ENCODE assay signal across 9 mouse cellular contexts in the genomic region with DNA sequence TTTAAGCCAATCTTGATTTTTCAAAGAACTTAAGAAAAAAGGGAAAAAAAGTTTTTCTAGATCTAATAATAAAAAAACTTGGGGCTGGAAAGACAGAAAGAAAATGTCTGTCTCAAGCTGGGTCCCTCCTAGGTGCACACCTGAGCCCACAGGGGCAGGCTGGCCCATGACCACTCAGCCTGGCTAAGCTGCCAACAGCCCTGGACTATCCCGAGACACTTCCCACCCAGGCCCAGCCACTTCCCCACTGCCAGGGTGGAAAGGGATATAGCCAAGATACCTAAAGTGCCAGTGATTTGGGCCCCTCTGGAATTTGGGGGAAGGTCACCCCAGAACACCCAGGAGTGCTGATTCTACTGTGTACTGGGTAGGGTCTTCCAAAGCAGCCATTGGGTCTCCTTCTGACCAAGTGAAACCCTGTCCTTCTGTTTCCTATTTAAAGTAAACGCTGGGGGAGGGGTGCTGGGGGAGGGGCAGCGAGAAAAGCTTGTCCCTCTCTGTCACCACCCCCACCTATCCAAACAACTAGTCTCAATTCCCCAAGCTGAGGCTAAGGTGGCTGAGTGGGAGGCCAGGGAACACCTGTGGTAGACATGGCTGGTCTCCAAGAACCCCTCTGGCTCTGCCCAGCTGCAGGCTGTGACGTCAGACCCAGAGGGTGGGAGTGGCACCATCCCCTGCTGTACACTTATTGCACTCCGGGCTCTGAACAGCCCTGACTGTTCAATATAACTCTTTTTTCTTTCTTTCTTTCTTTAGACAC.
DNase-seq lines count a peak whose midpoint lies in the region; ATAC-seq lines count a peak whose summit lies in the region.
"Had no signal": no experiment of that assay in that cellular context is flagged by ENCODE, and none has a peak within 500 bp of the region (broad histone marks: within the 10 kb centered on the region; RNA-seq: fewer than 3 reads in every experiment).

No protein-coding gene starts in this region.

- H3K4me3 ChIP-seq in kidney, embryonic 14.5 days (ENCODE audit: low read length): no peak overlapping the region
- H3K4me3 ChIP-seq in stomach, embryonic 16.5 days (replicated peaks; ENCODE audit: low read length): no peak overlapping the region
- no peak overlapping the region for H3K4me3 ChIP-seq in forebrain, embryonic 13.5 days
- H3K4me3 ChIP-seq: midbrain, embryonic 13.5 days had no signal

- no peaks in the 10 kb centered on the region for H3K9me3 ChIP-seq in kidney, embryonic 14.5 days (ENCODE audit: control insufficient read depth, low read length)
- no peaks in the 10 kb centered on the region for H3K9me3 ChIP-seq in stomach, embryonic 16.5 days (replicated peaks; ENCODE audit: control insufficient read depth, low read length)
- no peaks in the 10 kb centered on the region for H3K9me3 ChIP-seq in forebrain, embryonic 13.5 days (replicated peaks)
- H3K9me3 ChIP-seq: midbrain, embryonic 13.5 days had no signal

- no peaks in the 10 kb centered on the region for H3K36me3 ChIP-seq in kidney, embryonic 14.5 days (ENCODE audit: control insufficient read depth, insufficient read depth, low read length)
- H3K36me3 ChIP-seq in stomach, embryonic 16.5 days (ENCODE audit: control insufficient read depth, insufficient read depth, low read length): no peaks in the 10 kb centered on the region
- no peaks in the 10 kb centered on the region for H3K36me3 ChIP-seq in forebrain, embryonic 13.5 days (ENCODE audit: poor library complexity, severe bottlenecking)
- H3K36me3 ChIP-seq: midbrain, embryonic 13.5 days had no signal

- WGBS in kidney, embryonic 14.5 days: 29% methylated on average over 5 of the region's 5 CpGs
- 31% methylated on average over 5 of the region's 5 CpGs for WGBS in stomach, embryonic 16.5 days
- 50% methylated on average over 5 of the region's 5 CpGs for WGBS in forebrain, embryonic 13.5 days

- 0 out of 2 replicates have a peak overlapping the region, but pooled peaks have one; percentile 19 for H3K9ac ChIP-seq in kidney, embryonic 14.5 days (ENCODE audit: low read depth, low read length)
- 0 out of 2 replicates have a peak overlapping the region, but pooled peaks have one; percentile 18 for H3K9ac ChIP-seq in stomach, embryonic 16.5 days (ENCODE audit: low read length)
- H3K9ac ChIP-seq in forebrain, embryonic 13.5 days: no peak overlapping the region
- H3K9ac ChIP-seq: midbrain, embryonic 13.5 days had no signal

- H3K27ac ChIP-seq in kidney, embryonic 14.5 days (ENCODE audit: low read depth, low read length): peak overlapping the region; percentile 88
- peak overlapping the region; percentile 81 for H3K27ac ChIP-seq in stomach, embryonic 16.5 days (ENCODE audit: low read length)
- no peak overlapping the region for H3K27ac ChIP-seq in forebrain, embryonic 13.5 days

- H3K4me2 ChIP-seq in kidney, embryonic 14.5 days (replicated peaks; ENCODE audit: low read depth, low read length): no peak overlapping the region
- no peak overlapping the region for H3K4me2 ChIP-seq in stomach, embryonic 16.5 days (ENCODE audit: low read depth, low read length)
- H3K4me2 ChIP-seq in forebrain, embryonic 13.5 days: no peak overlapping the region
- H3K4me2 ChIP-seq: midbrain, embryonic 13.5 days had no signal

- no peak for DNase-seq in kidney, adult 11 months
- peak; percentile 27 for DNase-seq in MN1 (ENCODE audit: low spot score)
- DNase-seq in induced T-regulatory cell, adult 2 months (ENCODE audit: low read depth): peak; percentile 16
- no peak for DNase-seq in cerebellum, adult 11-12 months
- DNase-seq in urinary bladder, postnatal 14 days (ENCODE audit: low spot score): no peak

- H3K4me1 ChIP-seq in kidney, embryonic 14.5 days (ENCODE audit: control insufficient read depth, insufficient read depth, low read length): peaks cover 33% of the 10 kb centered on the region
- H3K4me1 ChIP-seq in stomach, embryonic 16.5 days (ENCODE audit: control insufficient read depth, insufficient read depth, low read length): peaks cover 34% of the 10 kb centered on the region
- peaks cover 13% of the 10 kb centered on the region for H3K4me1 ChIP-seq in forebrain, embryonic 13.5 days

- ATAC-seq in kidney, embryonic 14.5 days (ENCODE audit: low FRiP score, low TSS enrichment): peak; percentile 43
- peak; percentile 34; the same call in 1 of the 2 replicates for ATAC-seq in stomach, embryonic 16.5 days (ENCODE audit: insufficient read depth, low FRiP score)
- ATAC-seq in forebrain, embryonic 13.5 days: no peak; the same call in 1 of the 2 replicates
- ATAC-seq: midbrain, embryonic 13.5 days had no signal

- no peaks in the 10 kb centered on the region for H3K27me3 ChIP-seq in kidney, embryonic 14.5 days (ENCODE audit: control insufficient read depth, insufficient read depth, low read length)
- H3K27me3 ChIP-seq in stomach, embryonic 16.5 days (ENCODE audit: control insufficient read depth, insufficient read depth, low read length): no peaks in the 10 kb centered on the region
- H3K27me3 ChIP-seq in forebrain, embryonic 13.5 days: no peaks in the 10 kb centered on the region
- H3K27me3 ChIP-seq: midbrain, embryonic 13.5 days had no signal

Comparison
In these comparisons a context has a peak if more than half of its experiments do, and no peak if none do; other contexts are left out.
1. DNase-seq: peak in MN1 (single experiment) and induced T-regulatory cell, adult 2 months (single experiment); none in kidney, adult 11 months (single experiment), cerebellum, adult 11-12 months (single experiment) and urinary bladder, postnatal 14 days (single experiment).